Mouse (Mus musculus): ENCODE results near the gene Vasp. TPM values are rescaled to one million over a fixed set of nuclear protein-coding genes. Genes with fewer than 3 reads are reported as not detected.

The Vasp gene
- total and polyA plus RNA-seq, 3 experiments: 146 to 560 (median 239) TPM

DNA sequence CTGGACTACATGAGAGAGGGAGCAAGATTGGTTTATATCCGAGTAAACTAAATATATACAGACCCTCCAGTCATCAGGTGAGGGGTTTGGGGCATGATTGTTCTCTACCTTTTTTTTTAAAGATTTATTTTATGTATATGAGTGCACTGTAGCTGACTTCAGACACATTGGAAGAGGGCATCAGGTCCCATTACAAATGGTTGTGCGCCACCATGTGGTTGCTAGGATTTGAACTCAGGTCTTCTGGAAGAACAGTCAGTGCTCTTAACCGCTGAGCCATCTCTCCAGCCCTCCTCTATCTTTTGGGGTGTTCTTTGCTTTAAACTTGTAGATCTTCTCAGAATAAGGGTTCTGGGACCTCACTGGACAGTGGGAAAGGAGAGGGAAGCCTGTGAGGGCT lies 51.6 kb downstream of the Vasp start:
- peaks cover 14% of the 10 kb centered on the region for H3K4me1 ChIP-seq (ENCODE audit: insufficient read depth, low read depth, low read length)
- TF ChIP-seq GATA1 (IDR thresholded peaks at IDR 0.05; ENCODE audit: borderline replicate concordance, low read length) (no peak), CTCF (IDR thresholded peaks at IDR 0.05; ENCODE audit: low read depth, low read length) (no peak), TAL1 (conservative IDR thresholded peaks at IDR 0.05; ENCODE audit: low read depth, low read length) (no peak), GATA2 (IDR thresholded peaks at IDR 0.05; ENCODE audit: borderline replicate concordance, low read depth, low read length) (no peak), POLR2AphosphoS5 (IDR thresholded peaks at IDR 0.05; ENCODE audit: insufficient replicate concordance, low read depth, low read length) (no peak)
- peaks cover 16% of the 10 kb centered on the region for H3K27me3 ChIP-seq (ENCODE audit: insufficient read depth, low read length)
- no peak for ATAC-seq (ENCODE audit: extremely low read depth, insufficient number of reproducible peaks, low FRiP score, poor library complexity, severe bottlenecking)
- no peaks in the 10 kb centered on the region for H3K9me3 ChIP-seq (replicated peaks)
- H3K36me3 ChIP-seq (replicated peaks): peaks cover 20% of the 10 kb centered on the region
- no peak for DNase-seq (ENCODE audit: low spot score)
- H3K4me3 ChIP-seq (ENCODE audit: low read depth, low read length): no peak overlapping the region

DNA sequence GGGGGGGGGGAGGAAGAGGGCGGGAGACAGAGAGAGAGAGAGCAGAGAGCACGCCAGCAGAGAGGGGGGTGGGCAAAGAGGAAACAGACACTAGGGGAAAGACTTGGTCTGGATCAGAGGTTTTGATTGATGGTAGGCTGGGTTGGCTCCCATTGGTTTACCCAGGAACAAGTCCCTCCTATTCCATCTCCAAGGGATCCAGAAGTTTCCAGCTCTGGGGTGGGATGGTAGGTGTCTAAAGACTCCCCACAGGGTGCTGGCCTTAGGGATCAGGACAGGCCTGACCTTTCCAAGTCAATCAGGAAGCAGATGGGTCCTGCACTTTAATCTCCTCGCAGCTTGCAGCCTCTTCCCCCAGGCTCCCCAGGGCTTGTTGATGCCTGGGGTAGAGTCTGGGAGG lies 53.7 kb downstream of the Vasp start:
- ATAC-seq (ENCODE audit: extremely low read depth, insufficient number of reproducible peaks, low FRiP score, poor library complexity, severe bottlenecking) (no peak), DNase-seq (ENCODE audit: low spot score) (no peak)
- H3K4me1 ChIP-seq (ENCODE audit: insufficient read depth, low read depth, low read length): peaks cover 22% of the 10 kb centered on the region
- TF ChIP-seq CTCF (IDR thresholded peaks at IDR 0.05; ENCODE audit: low read depth, low read length) (no peak), POLR2AphosphoS5 (IDR thresholded peaks at IDR 0.05; ENCODE audit: insufficient replicate concordance, low read depth, low read length) (no peak), GATA1 (IDR thresholded peaks at IDR 0.05; ENCODE audit: borderline replicate concordance, low read length) (no peak), GATA2 (IDR thresholded peaks at IDR 0.05; ENCODE audit: borderline replicate concordance, low read depth, low read length) (no peak), TAL1 (conservative IDR thresholded peaks at IDR 0.05; ENCODE audit: low read depth, low read length) (no peak)
- H3K36me3 ChIP-seq (replicated peaks): peaks cover 10% of the 10 kb centered on the region
- H3K9me3 ChIP-seq (replicated peaks): no peaks in the 10 kb centered on the region
- H3K4me3 ChIP-seq (ENCODE audit: low read depth, low read length): no peak overlapping the region
- peaks cover 32% of the 10 kb centered on the region for H3K27me3 ChIP-seq (ENCODE audit: insufficient read depth, low read length)

- H3K4me3 ChIP-seq (ENCODE audit: low read depth, low read length): no peak overlapping the region
- H3K27me3 ChIP-seq (ENCODE audit: insufficient read depth, low read length): peaks cover 35% of the 10 kb centered on the region
- H3K9me3 ChIP-seq (replicated peaks): no peaks in the 10 kb centered on the region
- TF ChIP-seq TAL1 (conservative IDR thresholded peaks at IDR 0.05; ENCODE audit: low read depth, low read length) (no peak), GATA2 (IDR thresholded peaks at IDR 0.05; ENCODE audit: borderline replicate concordance, low read depth, low read length) (no peak), POLR2AphosphoS5 (IDR thresholded peaks at IDR 0.05; ENCODE audit: insufficient replicate concordance, low read depth, low read length) (no peak), CTCF (IDR thresholded peaks at IDR 0.05; ENCODE audit: low read depth, low read length) (no peak), GATA1 (IDR thresholded peaks at IDR 0.05; ENCODE audit: borderline replicate concordance, low read length) (no peak)
- ATAC-seq (ENCODE audit: extremely low read depth, insufficient number of reproducible peaks, low FRiP score, poor library complexity, severe bottlenecking): no peak
- no peak for DNase-seq (ENCODE audit: low spot score)
- H3K4me1 ChIP-seq (ENCODE audit: insufficient read depth, low read depth, low read length): peaks cover 22% of the 10 kb centered on the region
- peaks cover 6% of the 10 kb centered on the region for H3K36me3 ChIP-seq (replicated peaks)
Observed at GRCm38 (mm10) chr7:19217492-19217891, 54.1 kb downstream of the Vasp start.

DNA sequence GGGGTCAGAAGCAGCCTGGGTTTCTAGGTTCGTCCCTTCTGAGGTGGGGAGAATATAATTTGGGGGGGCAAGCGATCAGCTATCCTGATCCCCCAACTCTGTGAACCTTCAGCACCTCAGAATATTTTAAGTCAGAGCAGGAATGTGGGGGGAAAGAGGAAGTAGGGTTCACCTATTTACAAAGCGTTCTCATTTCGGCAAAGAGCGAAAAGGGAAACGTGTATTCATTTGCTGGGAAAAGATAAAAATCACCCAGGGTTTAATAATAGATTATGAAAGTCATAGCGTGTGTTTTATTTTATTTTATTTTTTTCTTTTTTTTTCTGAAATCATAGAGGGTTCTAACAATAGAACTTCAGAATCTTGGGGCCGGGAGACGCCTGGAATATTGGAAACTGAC lies 56.7 kb downstream of the Vasp start:
- peaks cover 22% of the 10 kb centered on the region for H3K4me1 ChIP-seq (ENCODE audit: insufficient read depth, low read depth, low read length)

GRCm38 (mm10) chr7:19214369-19214768 lies 57.2 kb downstream of the Vasp start:
- no peak for TF ChIP-seq GATA1 (IDR thresholded peaks at IDR 0.05; ENCODE audit: borderline replicate concordance, low read length)
- no peak for TF ChIP-seq POLR2AphosphoS5 (IDR thresholded peaks at IDR 0.05; ENCODE audit: insufficient replicate concordance, low read depth, low read length)
- TF ChIP-seq CTCF (IDR thresholded peaks at IDR 0.05; ENCODE audit: low read depth, low read length): no peak
- TF ChIP-seq GATA2 (IDR thresholded peaks at IDR 0.05; ENCODE audit: borderline replicate concordance, low read depth, low read length): no peak
- TF ChIP-seq TAL1 (conservative IDR thresholded peaks at IDR 0.05; ENCODE audit: low read depth, low read length): no peak
- no peaks in the 10 kb centered on the region for H3K36me3 ChIP-seq (replicated peaks)
- ATAC-seq (ENCODE audit: extremely low read depth, insufficient number of reproducible peaks, low FRiP score, poor library complexity, severe bottlenecking) (no peak), DNase-seq (ENCODE audit: low spot score) (no peak)
- H3K9me3 ChIP-seq (replicated peaks): peaks cover 6% of the 10 kb centered on the region
- H3K4me1 ChIP-seq (ENCODE audit: insufficient read depth, low read depth, low read length): peaks cover 22% of the 10 kb centered on the region
- peaks cover 42% of the 10 kb centered on the region for H3K27me3 ChIP-seq (ENCODE audit: insufficient read depth, low read length)
- no peak overlapping the region for H3K4me3 ChIP-seq (ENCODE audit: low read depth, low read length)

More for the DNA sequence above, 56.7 kb downstream of the Vasp start:
- Histone ChIP-seq H3K36me3 (replicated peaks) (no peaks in the 10 kb centered on the region), H3K27me3 (ENCODE audit: insufficient read depth, low read length) (peaks cover 42% of the 10 kb centered on the region), H3K9me3 (replicated peaks) (peaks cover 4% of the 10 kb centered on the region), H3K4me3 (ENCODE audit: low read depth, low read length) (no peak overlapping the region)
- no peak for ATAC-seq (ENCODE audit: extremely low read depth, insufficient number of reproducible peaks, low FRiP score, poor library complexity, severe bottlenecking)
- no peak for DNase-seq (ENCODE audit: low spot score)
- TF ChIP-seq GATA1 (IDR thresholded peaks at IDR 0.05; ENCODE audit: borderline replicate concordance, low read length) (no peak), CTCF (IDR thresholded peaks at IDR 0.05; ENCODE audit: low read depth, low read length) (no peak), GATA2 (IDR thresholded peaks at IDR 0.05; ENCODE audit: borderline replicate concordance, low read depth, low read length) (no peak), TAL1 (conservative IDR thresholded peaks at IDR 0.05; ENCODE audit: low read depth, low read length) (no peak), POLR2AphosphoS5 (IDR thresholded peaks at IDR 0.05; ENCODE audit: insufficient replicate concordance, low read depth, low read length) (no peak)

DNA sequence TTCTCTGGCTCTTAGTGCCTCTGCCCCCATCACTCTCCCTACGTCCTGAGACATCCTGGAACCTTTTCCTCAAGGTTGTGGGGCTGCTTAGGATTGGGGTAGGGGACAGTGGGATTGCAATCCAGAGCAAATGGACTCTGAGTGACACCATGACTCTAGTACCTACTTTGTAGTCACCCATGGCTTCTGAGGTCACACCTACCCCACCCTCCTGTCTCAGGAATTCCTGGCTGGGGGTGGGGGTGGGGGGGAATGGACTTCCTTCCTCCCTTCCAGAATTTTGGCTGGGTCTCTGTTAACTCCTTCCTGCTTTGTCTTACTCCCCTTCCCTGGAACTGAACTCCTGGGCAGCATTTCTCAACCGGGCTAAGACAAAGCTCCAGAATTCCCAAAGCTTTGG lies 58.2 kb downstream of the Vasp start:
- no peak overlapping the region for H3K4me3 ChIP-seq (ENCODE audit: low read depth, low read length)
- H3K9me3 ChIP-seq (replicated peaks): peaks cover 6% of the 10 kb centered on the region
- H3K4me1 ChIP-seq (ENCODE audit: insufficient read depth, low read depth, low read length): peaks cover 22% of the 10 kb centered on the region
- TF ChIP-seq GATA1 (IDR thresholded peaks at IDR 0.05; ENCODE audit: borderline replicate concordance, low read length): no peak
- no peak for TF ChIP-seq POLR2AphosphoS5 (IDR thresholded peaks at IDR 0.05; ENCODE audit: insufficient replicate concordance, low read depth, low read length)
- TF ChIP-seq CTCF (IDR thresholded peaks at IDR 0.05; ENCODE audit: low read depth, low read length): no peak
- TF ChIP-seq GATA2 (IDR thresholded peaks at IDR 0.05; ENCODE audit: borderline replicate concordance, low read depth, low read length): no peak
- no peak for TF ChIP-seq TAL1 (conservative IDR thresholded peaks at IDR 0.05; ENCODE audit: low read depth, low read length)
- H3K27me3 ChIP-seq (ENCODE audit: insufficient read depth, low read length): peaks cover 39% of the 10 kb centered on the region
- H3K36me3 ChIP-seq (replicated peaks): no peaks in the 10 kb centered on the region
- no peak for ATAC-seq (ENCODE audit: extremely low read depth, insufficient number of reproducible peaks, low FRiP score, poor library complexity, severe bottlenecking)
- DNase-seq (ENCODE audit: low spot score): no peak

All from G1E (cell line).